In genomic region chr8:108712607-108713006, GRCm38 (mm10) we compare ENCODE assay signal across 9 mouse cellular contexts.
DNase-seq lines count a peak whose midpoint lies in the region; ATAC-seq and TF ChIP-seq lines count a peak whose summit lies in the region.
"Had no signal": no experiment of that assay in that cellular context is flagged by ENCODE, and none has a peak within 500 bp of the region (broad histone marks: within the 10 kb centered on the region; RNA-seq: fewer than 3 reads in every experiment).

No protein-coding gene starts in this region.

- H3K36me3 ChIP-seq in lung, postnatal 0 days (ENCODE audit: insufficient read depth, low read length) = no peaks in the 10 kb centered on the region
- H3K36me3 ChIP-seq in liver, embryonic 13.5 days = no peaks in the 10 kb centered on the region

- no peaks in the 10 kb centered on the region for H3K9me3 ChIP-seq in lung, postnatal 0 days (ENCODE audit: low read length)
- H3K9me3 ChIP-seq in liver, embryonic 13.5 days (replicated peaks) = no peaks in the 10 kb centered on the region

- H3K27me3 ChIP-seq in lung, postnatal 0 days (replicated peaks; ENCODE audit: insufficient read depth, low read length) = no peaks in the 10 kb centered on the region
- H3K27me3 ChIP-seq in liver, embryonic 13.5 days = peaks cover 82% of the 10 kb centered on the region

- no peak for ATAC-seq in lung, postnatal 0 days
- no peak for ATAC-seq in liver, embryonic 13.5 days (ENCODE audit: low read depth)
- no peak for ATAC-seq in activated CD4-positive, CD25-positive, alpha-beta regulatory T cell, adult 4 months

- H3K4me3 ChIP-seq in gastrocnemius, adult 2 months = peak overlapping the region; percentile 83
- no peak overlapping the region for H3K4me3 ChIP-seq in lung, postnatal 0 days (ENCODE audit: low read depth, low read length)
- no peak overlapping the region for H3K4me3 ChIP-seq in lung, adult 2 months (replicated peaks; ENCODE audit: extremely low read depth, low read depth, low read length)
- H3K4me3 ChIP-seq in liver, embryonic 13.5 days (replicated peaks) = no peak overlapping the region

- peaks cover 37% of the 10 kb centered on the region for H3K4me1 ChIP-seq in lung, postnatal 0 days (ENCODE audit: insufficient read depth, low read depth, low read length)
- H3K4me1 ChIP-seq in lung, adult 2 months (ENCODE audit: control insufficient read depth, insufficient read depth, low read length) = peaks cover 26% of the 10 kb centered on the region
- peaks cover 69% of the 10 kb centered on the region for H3K4me1 ChIP-seq in liver, embryonic 13.5 days (replicated peaks)

- H3K9ac ChIP-seq in lung, postnatal 0 days (replicated peaks; ENCODE audit: low read depth) = 0 out of 2 replicates have a peak overlapping the region, but pooled peaks have one; percentile 13
- no peak overlapping the region for H3K9ac ChIP-seq in liver, embryonic 13.5 days

- no peak for TF ChIP-seq CTCF in gastrocnemius, adult 2 months (IDR thresholded peaks at IDR 0.05)
- no peak for TF ChIP-seq CTCF in lung, postnatal 0 days (IDR thresholded peaks at IDR 0.05)
- no peak for TF ChIP-seq CTCF in lung, adult 2 months (IDR thresholded peaks at IDR 0.05; ENCODE audit: insufficient read depth, low read length)

- peak overlapping the region; percentile 37; the same call in 1 of the 2 replicates for H3K4me2 ChIP-seq in lung, postnatal 0 days (replicated peaks; ENCODE audit: low read depth, low read length)
- peak overlapping the region; percentile 23; the same call in 1 of the 2 replicates for H3K4me2 ChIP-seq in liver, embryonic 13.5 days

- TF ChIP-seq POLR2A in lung, adult 2 months (IDR thresholded peaks at IDR 0.05; ENCODE audit: borderline replicate concordance, extremely low read depth, low read depth, low read length) = no peak

- 43% methylated on average over 4 of the region's 4 CpGs for WGBS in lung, postnatal 0 days
- WGBS in lung, adult 2 months = 56% methylated on average over 4 of the region's 4 CpGs
- WGBS in liver, embryonic 13.5 days (ENCODE audit: insufficient replicate concordance) = 55% methylated on average over 4 of the region's 4 CpGs

- no peak for TF ChIP-seq EP300 in lung, postnatal 0 days (IDR thresholded peaks at IDR 0.05)

- intact Hi-C loops in gastrocnemius, adult 2 months (cut with DNase I) = loop anchor here (5.0 to 10.0 kb wide), 3 partner anchors 45 to 200 kb away; no protein-coding TSS in a partner anchor

- H3K27ac ChIP-seq in gastrocnemius, adult 2 months = peak overlapping the region; percentile 98
- H3K27ac ChIP-seq in lung, postnatal 0 days (ENCODE audit: low read length) = peak overlapping the region; percentile 34
- H3K27ac ChIP-seq in liver, embryonic 13.5 days = no peak overlapping the region

- DNase-seq in gastrocnemius, adult 2 months = peak; percentile 20
- DNase-seq in gastrocnemius, postnatal 25 days = no peak
- no peak for DNase-seq in lung, postnatal 0 days (ENCODE audit: low spot score)
- no peak for DNase-seq in lung, adult 2 months
- DNase-seq in liver, embryonic 13.5 days = no peak
- no peak for DNase-seq in gastrocnemius, adult 8-10 months (ENCODE audit: low spot score in 2 of 2)
- DNase-seq in frontal cortex, adult 2 months (ENCODE audit: extremely low spot score in 1 of 2, low spot score in 1 of 2) = no peak
- DNase-seq: cerebellum, adult 11-12 months had no signal
